ENCODE assay signal across 34 mouse cellular contexts in genomic region chr15:6483561-6483960, GRCm38 (mm10). TPM values are rescaled to one million over a fixed set of nuclear protein-coding genes. Genes with fewer than 3 reads are reported as not detected.
A peak's percentile ranks its signal among the peaks of the same experiment; 100 is the strongest.
DNase-seq lines count a peak whose midpoint lies in the region; ATAC-seq and TF ChIP-seq lines count a peak whose summit lies in the region.
"Had no signal": no experiment of that assay in that cellular context is flagged by ENCODE, and none has a peak within 500 bp of the region (broad histone marks: within the 10 kb centered on the region; RNA-seq: fewer than 3 reads in every experiment).

No protein-coding gene starts in this region.

- DNase-seq in kidney, adult 9 months: peak; percentile 34
- DNase-seq in kidney, adult 11 months: no peak
- DNase-seq in kidney, postnatal 14 days: peak; percentile 11
- DNase-seq in kidney, postnatal 36 days: peak; percentile 22 to 54
- DNase-seq: adrenal gland, adult 2 months; adrenal gland, postnatal 14 days; cerebellum, adult 11 months; cerebellum, adult 2 months; cerebellum, postnatal 10 days; cerebellum, postnatal 36 days; embryo, embryonic 11 days; gastrocnemius, postnatal 10 days; gastrocnemius, postnatal 36 days; heart, adult 2 months; heart, postnatal 14 days; heart, postnatal 4 days had no signal

- no peak overlapping the region for H3K4me2 ChIP-seq in kidney, embryonic 14.5 days (replicated peaks; ENCODE audit: low read depth, low read length)
- H3K4me2 ChIP-seq in intestine, postnatal 0 days (replicated peaks; ENCODE audit: low read depth): no peak overlapping the region
- H3K4me2 ChIP-seq: embryonic facial prominence, embryonic 13.5 days; forebrain, embryonic 13.5 days; heart, embryonic 13.5 days; hindbrain, embryonic 14.5 days had no signal

- H3K4me3 ChIP-seq in kidney, embryonic 14.5 days (ENCODE audit: low read length): no peak overlapping the region
- no peak overlapping the region for H3K4me3 ChIP-seq in intestine, postnatal 0 days (ENCODE audit: low read depth, low read length)
- H3K4me3 ChIP-seq: embryonic facial prominence, embryonic 10.5 days; embryonic facial prominence, embryonic 13.5 days; erythroblast, embryonic 14.5 days; forebrain, embryonic 13.5 days; heart, adult 2 months; heart, embryonic 10.5 days; heart, embryonic 13.5 days had no signal

- H3K36me3 ChIP-seq in kidney, embryonic 14.5 days (ENCODE audit: control insufficient read depth, insufficient read depth, low read length): no peaks in the 10 kb centered on the region
- H3K36me3 ChIP-seq in intestine, postnatal 0 days (ENCODE audit: control insufficient read depth, insufficient read depth): no peaks in the 10 kb centered on the region
- H3K36me3 ChIP-seq: embryonic facial prominence, embryonic 10.5 days; embryonic facial prominence, embryonic 13.5 days; G1E; heart, embryonic 10.5 days; heart, embryonic 13.5 days had no signal

- no peaks in the 10 kb centered on the region for H3K27me3 ChIP-seq in kidney, embryonic 14.5 days (ENCODE audit: control insufficient read depth, insufficient read depth, low read length)
- no peaks in the 10 kb centered on the region for H3K27me3 ChIP-seq in intestine, postnatal 0 days (replicated peaks; ENCODE audit: control insufficient read depth, insufficient read depth, low read length)
- H3K27me3 ChIP-seq: embryonic facial prominence, embryonic 13.5 days; forebrain, embryonic 13.5 days; heart, embryonic 13.5 days; Patski had no signal

- no peak overlapping the region for H3K9ac ChIP-seq in kidney, embryonic 14.5 days (ENCODE audit: low read depth, low read length)
- H3K9ac ChIP-seq in intestine, postnatal 0 days (ENCODE audit: low read depth, low read length): no peak overlapping the region
- H3K9ac ChIP-seq: embryonic facial prominence, embryonic 13.5 days; forebrain, embryonic 13.5 days; heart, embryonic 13.5 days; hindbrain, embryonic 14.5 days had no signal

- no peaks in the 10 kb centered on the region for H3K4me1 ChIP-seq in kidney, embryonic 14.5 days (ENCODE audit: control insufficient read depth, insufficient read depth, low read length)
- no peaks in the 10 kb centered on the region for H3K4me1 ChIP-seq in intestine, postnatal 0 days (replicated peaks; ENCODE audit: control insufficient read depth, insufficient read depth, low read length)
- H3K4me1 ChIP-seq: embryonic facial prominence, embryonic 10.5 days; embryonic facial prominence, embryonic 13.5 days; forebrain, embryonic 13.5 days; heart, embryonic 10.5 days; heart, embryonic 13.5 days had no signal

- H3K27ac ChIP-seq in kidney, embryonic 14.5 days (ENCODE audit: low read depth, low read length): no peak overlapping the region
- H3K27ac ChIP-seq in intestine, postnatal 0 days (ENCODE audit: low read depth, low read length): no peak overlapping the region
- H3K27ac ChIP-seq: embryonic facial prominence, embryonic 10.5 days; embryonic facial prominence, embryonic 13.5 days; forebrain, embryonic 13.5 days; heart, adult 2 months; heart, embryonic 10.5 days; heart, embryonic 13.5 days; hindbrain, embryonic 14.5 days had no signal

- 82% methylated on average over 3 of the region's 3 CpGs for WGBS in kidney, embryonic 14.5 days
- WGBS in intestine, postnatal 0 days: 64% methylated on average over 3 of the region's 3 CpGs

- H3K9me3 ChIP-seq in kidney, embryonic 14.5 days (ENCODE audit: control insufficient read depth, low read length): 0 out of 2 replicates have a peak, but pooled peaks cover 2% of the 10 kb centered on the region
- no peaks in the 10 kb centered on the region for H3K9me3 ChIP-seq in intestine, postnatal 0 days (ENCODE audit: control insufficient read depth)
- H3K9me3 ChIP-seq: embryonic facial prominence, embryonic 10.5 days; forebrain, embryonic 13.5 days; heart, embryonic 10.5 days had no signal

- no peak for TF ChIP-seq CTCF in intestine, postnatal 0 days (IDR thresholded peaks at IDR 0.05; ENCODE audit: low read depth)

- ATAC-seq in kidney, embryonic 14.5 days (ENCODE audit: low FRiP score, low TSS enrichment): no peak
- ATAC-seq in megakaryocyte, adult 5-6 weeks (ENCODE audit: poor library complexity, severe bottlenecking): no peak
- no peak for ATAC-seq in intestine, postnatal 0 days
- ATAC-seq: forebrain, embryonic 13.5 days; forebrain, embryonic 16.5 days; Patski had no signal

RNA-seq across cellular contexts. Expression of gene C9, which starts 38.4 kb away (rescaled TPM):
- polyA plus RNA-seq in kidney, embryonic 14.5 days (2014; fragmentation: Nextera tagmentation; extraction: Ambion mirVana): not detected in 2 replicates
- total RNA-seq in megakaryocyte, adult 5-6 weeks (2015): not detected in 2 replicates
- not detected in 2 replicates for total RNA-seq in megakaryocyte, adult 5-6 weeks (2017)
- polyA plus RNA-seq in intestine, postnatal 0 days (2015; fragmentation: Nextera tagmentation; extraction: Ambion mirVana): 0.57 and 0.63 TPM in 2 replicates
- total RNA-seq: G1E; gastrocnemius, adult 18-20 months; gastrocnemius, postnatal 10 days; gastrocnemius, postnatal 36 days; granulocyte monocyte progenitor cell, adult 5-6 weeks; heart, adult 2 months; heart, postnatal 14 days; heart, postnatal 4 days had no signal
- polyA plus RNA-seq: adrenal gland, adult 2 months; cerebellum, adult 2 months; cortical plate, adult 2 months; embryonic facial prominence, embryonic 10.5 days; embryonic facial prominence, embryonic 13.5 days; erythroblast, embryonic 14.5 days; forebrain, embryonic 13.5 days; forebrain, embryonic 16.5 days; G1E; heart, adult 2 months; heart, embryonic 10.5 days; heart, embryonic 13.5 days; heart, embryonic 16.5 days; hindbrain, embryonic 11.5 days; hindbrain, embryonic 14.5 days; Patski had no signal

RNA-seq across cellular contexts. Expression of gene Fyb, which starts 39.1 kb away (rescaled TPM):
- polyA plus RNA-seq in kidney, embryonic 14.5 days (2014; fragmentation: Nextera tagmentation; extraction: Ambion mirVana): 3.2 and 5.2 TPM in 2 replicates
- 319 and 334 TPM in 2 replicates for total RNA-seq in megakaryocyte, adult 5-6 weeks (2015)
- total RNA-seq in megakaryocyte, adult 5-6 weeks (2017): 128 and 161 TPM in 2 replicates
- 4.7 and 5.4 TPM in 2 replicates for polyA plus RNA-seq in intestine, postnatal 0 days (2015; fragmentation: Nextera tagmentation; extraction: Ambion mirVana)
